ENCODE assay signal across 11 mouse cellular contexts in the genomic region with DNA sequence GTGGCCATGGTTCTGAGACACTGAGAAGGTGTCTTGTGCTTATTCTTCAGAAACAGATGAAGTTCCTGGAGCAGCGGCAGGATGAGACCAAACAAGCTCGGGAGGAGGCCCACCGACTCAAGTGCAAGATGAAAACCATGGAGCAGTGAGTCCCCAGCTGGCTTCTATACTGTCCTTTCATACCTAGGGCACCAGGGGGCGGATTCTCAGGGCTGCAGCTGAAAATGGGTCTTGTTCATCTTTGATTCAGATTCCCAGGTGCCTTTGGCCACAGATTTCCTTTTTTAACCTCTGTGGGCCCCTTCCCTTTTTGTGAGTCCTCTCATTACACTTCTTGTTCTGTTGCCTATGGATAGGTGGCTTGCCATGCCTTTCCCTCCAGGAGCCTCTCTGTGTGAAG. TPM values are rescaled to one million over a fixed set of nuclear protein-coding genes. Genes with fewer than 3 reads are reported as not detected.
DNase-seq lines count a peak whose midpoint lies in the region; ATAC-seq and TF ChIP-seq lines count a peak whose summit lies in the region.
"Had no signal": no experiment of that assay in that cellular context is flagged by ENCODE, and none has a peak within 500 bp of the region (broad histone marks: within the 10 kb centered on the region; RNA-seq: fewer than 3 reads in every experiment).

No protein-coding gene starts in this region.

- H3K27me3 ChIP-seq in lung, postnatal 0 days (replicated peaks; ENCODE audit: insufficient read depth, low read length): no peaks in the 10 kb centered on the region
- H3K27me3 ChIP-seq in midbrain, embryonic 16.5 days (ENCODE audit: control insufficient read depth, insufficient read depth, low read depth, low read length): no peaks in the 10 kb centered on the region
- H3K27me3 ChIP-seq: liver, embryonic 13.5 days had no signal

- peak; percentile 38 for DNase-seq in CD4-positive, CD25-positive, alpha-beta regulatory T cell, adult 2 months (ENCODE audit: low read depth, low spot score)
- no peak for DNase-seq in lung, postnatal 0 days (ENCODE audit: low spot score)
- no peak for DNase-seq in lung, postnatal 4 days
- DNase-seq in adrenal gland, adult 2 months: no peak
- no peak for DNase-seq in cerebellum, postnatal 10 days
- DNase-seq: heart, adult 18-20 months; kidney, adult 11 months; liver, embryonic 13.5 days had no signal

- peak; percentile 51 for TF ChIP-seq CTCF in lung, postnatal 0 days (IDR thresholded peaks at IDR 0.05)
- no peak for TF ChIP-seq CTCF in cortical plate, adult 2 months (IDR thresholded peaks at IDR 0.05; ENCODE audit: extremely low read depth, insufficient read depth, low read length)

- H3K36me3 ChIP-seq in lung, postnatal 0 days (ENCODE audit: insufficient read depth, low read length): no peaks in the 10 kb centered on the region
- H3K36me3 ChIP-seq in midbrain, embryonic 16.5 days (ENCODE audit: control insufficient read depth, insufficient read depth, low read length): 0 out of 2 replicates have a peak, but pooled peaks cover 2% of the 10 kb centered on the region

- no peaks in the 10 kb centered on the region for H3K4me1 ChIP-seq in lung, postnatal 0 days (ENCODE audit: insufficient read depth, low read depth, low read length)
- H3K4me1 ChIP-seq in cortical plate, adult 2 months (ENCODE audit: control insufficient read depth, insufficient read depth, low read length): peaks cover 2% of the 10 kb centered on the region; the same call in 1 of the 2 replicates
- peaks cover 21% of the 10 kb centered on the region for H3K4me1 ChIP-seq in midbrain, embryonic 16.5 days (ENCODE audit: control insufficient read depth, insufficient read depth, low read length)

- no peak overlapping the region for H3K4me2 ChIP-seq in lung, postnatal 0 days (replicated peaks; ENCODE audit: low read depth, low read length)
- H3K4me2 ChIP-seq in midbrain, embryonic 16.5 days (ENCODE audit: low read length): peak overlapping the region; percentile 40
- H3K4me2 ChIP-seq: liver, embryonic 13.5 days had no signal

- no peak for TF ChIP-seq POLR2A in cortical plate, adult 2 months (IDR thresholded peaks at IDR 0.05; ENCODE audit: extremely low read depth, insufficient read depth, low read length)

- TF ChIP-seq EP300 in lung, postnatal 0 days (IDR thresholded peaks at IDR 0.05): no peak

- ATAC-seq in CD4-positive, CD25-positive, alpha-beta regulatory T cell, adult 4 months: no peak
- ATAC-seq in lung, postnatal 0 days: no peak
- no peak for ATAC-seq in midbrain, embryonic 16.5 days

- no peak overlapping the region for H3K4me3 ChIP-seq in lung, postnatal 0 days (ENCODE audit: low read depth, low read length)
- no peak overlapping the region for H3K4me3 ChIP-seq in cortical plate, adult 2 months (ENCODE audit: insufficient read depth, low read length)
- H3K4me3 ChIP-seq in midbrain, embryonic 16.5 days (ENCODE audit: low read depth, low read length): no peak overlapping the region
- H3K4me3 ChIP-seq: liver, embryonic 13.5 days had no signal

- H3K27ac ChIP-seq in lung, postnatal 0 days (ENCODE audit: low read length): no peak overlapping the region
- H3K27ac ChIP-seq in cortical plate, adult 2 months (ENCODE audit: insufficient read depth, low read length): peak overlapping the region; percentile 62
- H3K27ac ChIP-seq in midbrain, embryonic 16.5 days (ENCODE audit: low read length): peak overlapping the region; percentile 86

- 87% methylated on average over 4 of the region's 4 CpGs for WGBS in lung, postnatal 0 days
- WGBS in midbrain, embryonic 16.5 days: 71% methylated on average over 4 of the region's 4 CpGs

- no peak overlapping the region for H3K9ac ChIP-seq in lung, postnatal 0 days (replicated peaks; ENCODE audit: low read depth)
- H3K9ac ChIP-seq in midbrain, embryonic 16.5 days (ENCODE audit: low read depth, low read length): peak overlapping the region; percentile 33; the same call in 1 of the 2 replicates
- H3K9ac ChIP-seq: liver, embryonic 13.5 days had no signal

- H3K9me3 ChIP-seq in lung, postnatal 0 days (ENCODE audit: low read length): no peaks in the 10 kb centered on the region
- no peaks in the 10 kb centered on the region for H3K9me3 ChIP-seq in midbrain, embryonic 16.5 days (replicated peaks; ENCODE audit: control insufficient read depth, low read length, poor library complexity, severe bottlenecking)
- H3K9me3 ChIP-seq: liver, embryonic 13.5 days had no signal

RNA-seq across cellular contexts. Expression of a gene that starts 11.0 kb away (rescaled TPM):
- 1 to 10 TPM; 2.4 to 5.1 TPM for polyA plus RNA-seq in CD4-positive, CD25-positive, alpha-beta regulatory T cell, adult 4 months (2017; shearing (Covaris generic))
- 2.2 and 2.6 TPM in 2 replicates for polyA plus RNA-seq in lung, postnatal 0 days (2015; fragmentation: Nextera tagmentation; extraction: Ambion mirVana)
- polyA plus RNA-seq in cortical plate, adult 2 months (2012; rRNA removed): 11.1 and 15.7 TPM in 2 replicates
- 10.0 and 12.6 TPM in 2 replicates for polyA plus RNA-seq in midbrain, embryonic 16.5 days (2015; fragmentation: Nextera tagmentation; extraction: Ambion mirVana)
- total RNA-seq in adrenal gland, adult 2 months (2021): 1 to 10 TPM; 2.1 to 2.5 TPM
- 0.61 and 0.72 TPM in 2 replicates for polyA plus RNA-seq in adrenal gland, adult 2 months (2012; rRNA removed)

RNA-seq across cellular contexts. Expression of a gene that starts 14.4 kb away (rescaled TPM):
- 100 to 1,000 TPM; 184 to 299 TPM for polyA plus RNA-seq in CD4-positive, CD25-positive, alpha-beta regulatory T cell, adult 4 months (2017; shearing (Covaris generic))
- 33.2 and 33.3 TPM in 2 replicates for polyA plus RNA-seq in lung, postnatal 0 days (2015; fragmentation: Nextera tagmentation; extraction: Ambion mirVana)
- polyA plus RNA-seq in cortical plate, adult 2 months (2012; rRNA removed): 13.5 and 14.9 TPM in 2 replicates
- 3.7 and 4.7 TPM in 2 replicates for polyA plus RNA-seq in midbrain, embryonic 16.5 days (2015; fragmentation: Nextera tagmentation; extraction: Ambion mirVana)
- total RNA-seq in adrenal gland, adult 2 months (2021): 10 to 100 TPM; 10.6 to 22.1 TPM
- polyA plus RNA-seq in adrenal gland, adult 2 months (2012; rRNA removed): 35.4 and 39.9 TPM in 2 replicates

RNA-seq across cellular contexts. Expression of a gene that starts 21.9 kb away (rescaled TPM):
- not detected for polyA plus RNA-seq in CD4-positive, CD25-positive, alpha-beta regulatory T cell, adult 4 months (2017; shearing (Covaris generic))
- polyA plus RNA-seq in lung, postnatal 0 days (2015; fragmentation: Nextera tagmentation; extraction: Ambion mirVana): 1.8 and 3.6 TPM in 2 replicates
- 0.15 and 0.35 TPM in 2 replicates for polyA plus RNA-seq in cortical plate, adult 2 months (2012; rRNA removed)
- polyA plus RNA-seq in midbrain, embryonic 16.5 days (2015; fragmentation: Nextera tagmentation; extraction: Ambion mirVana): 0.65 and 0.67 TPM in 2 replicates
- total RNA-seq in adrenal gland, adult 2 months (2021): under 1 TPM in 1 of 2 experiments, not detected in 1; 0.38 TPM
- 0.12 and 0.20 TPM in 2 replicates for polyA plus RNA-seq in adrenal gland, adult 2 months (2012; rRNA removed)

RNA-seq across cellular contexts. Expression of a gene that starts 24.8 kb away (rescaled TPM):
- polyA plus RNA-seq in CD4-positive, CD25-positive, alpha-beta regulatory T cell, adult 4 months (2017; shearing (Covaris generic)): under 1 TPM; 0.63 to 0.87 TPM
- 65.0 and 68.5 TPM in 2 replicates for polyA plus RNA-seq in lung, postnatal 0 days (2015; fragmentation: Nextera tagmentation; extraction: Ambion mirVana)
- polyA plus RNA-seq in cortical plate, adult 2 months (2012; rRNA removed): 4.8 and 7.4 TPM in 2 replicates
- polyA plus RNA-seq in midbrain, embryonic 16.5 days (2015; fragmentation: Nextera tagmentation; extraction: Ambion mirVana): 16.7 and 17.6 TPM in 2 replicates
- 1 to 10 TPM; 2.4 to 7.8 TPM for total RNA-seq in adrenal gland, adult 2 months (2021)
- 11.6 and 19.0 TPM in 2 replicates for polyA plus RNA-seq in adrenal gland, adult 2 months (2012; rRNA removed)

RNA-seq across cellular contexts. Expression of a gene that starts 25.5 kb away (rescaled TPM):
- polyA plus RNA-seq in CD4-positive, CD25-positive, alpha-beta regulatory T cell, adult 4 months (2017; shearing (Covaris generic)): not detected
- 0.12 and 0.35 TPM in 2 replicates for polyA plus RNA-seq in lung, postnatal 0 days (2015; fragmentation: Nextera tagmentation; extraction: Ambion mirVana)
- polyA plus RNA-seq in cortical plate, adult 2 months (2012; rRNA removed): 459 and 489 TPM in 2 replicates
- polyA plus RNA-seq in midbrain, embryonic 16.5 days (2015; fragmentation: Nextera tagmentation; extraction: Ambion mirVana): 90.2 and 121 TPM in 2 replicates
- 1 to 10 TPM; 2.9 to 5.2 TPM for total RNA-seq in adrenal gland, adult 2 months (2021)
- 7.8 and 9.5 TPM in 2 replicates for polyA plus RNA-seq in adrenal gland, adult 2 months (2012; rRNA removed)
- total RNA-seq: heart, adult 18-20 months had no signal
